Mouse (Mus musculus) heart, adult 8-10 months (tissue): ENCODE measurements at regions not wholly inside any gene's neighbourhood (a gene's known extent, or its start where the extent isn't known, plus 50 kb on each side); places are given as distances from the start of the nearest gene placed in this dataset.

Experiments
- DNase-seq: peaks from one replicate; pipeline ENCODE4 v3.0.0; 2022; ENCODE audit warnings: low spot score

- no peak for DNase-seq
Observed at GRCm38 (mm10) chr11:64369516-64369915, 65.6 kb upstream of the Hs3st3a1 start.

GRCm38 (mm10) chr11:64335456-64335855, 99.7 kb upstream of the Hs3st3a1 start:
- DNase-seq = no peak

DNA sequence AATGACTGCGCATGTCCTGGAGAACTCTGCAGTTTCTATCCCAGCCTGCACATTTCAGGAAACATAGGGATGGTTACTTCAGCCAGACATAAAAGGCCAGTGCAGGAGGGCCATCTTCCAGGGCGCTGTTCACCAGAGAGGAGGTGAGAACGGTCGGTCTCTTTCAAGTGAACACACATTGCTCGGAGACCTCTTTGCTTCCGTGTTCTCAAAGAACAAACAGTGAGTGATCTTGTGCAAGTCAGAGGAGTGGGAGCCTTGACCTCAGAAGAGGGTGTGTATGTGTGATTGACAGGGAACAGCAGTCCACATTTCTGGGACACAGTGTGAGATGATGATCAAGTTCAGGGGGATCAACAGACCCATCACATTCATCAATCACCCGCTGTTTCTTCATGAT, 102.7 kb upstream of the Hs3st3a1 start:
- DNase-seq = no peak

DNA sequence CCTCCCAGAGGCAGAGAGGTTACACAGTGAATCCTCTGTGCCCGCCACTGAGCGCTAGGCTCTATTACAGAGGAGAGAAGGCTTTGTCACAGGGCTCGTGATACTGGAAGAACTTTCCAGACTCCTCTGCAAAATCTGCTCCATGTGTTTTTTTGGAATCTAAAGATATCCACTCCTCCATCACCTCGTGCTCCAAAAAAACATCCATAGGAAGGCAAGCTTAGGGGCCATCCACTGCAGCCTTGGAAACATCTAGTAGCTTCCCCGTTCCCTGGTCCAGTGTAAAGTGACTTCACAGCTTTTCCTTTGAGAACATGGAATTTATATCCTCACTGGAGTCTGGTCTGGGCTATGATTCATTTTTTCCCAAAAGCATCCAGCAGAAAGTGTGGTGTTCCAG, 103.3 kb upstream of the Hs3st3a1 start:
- no peak for DNase-seq

DNA sequence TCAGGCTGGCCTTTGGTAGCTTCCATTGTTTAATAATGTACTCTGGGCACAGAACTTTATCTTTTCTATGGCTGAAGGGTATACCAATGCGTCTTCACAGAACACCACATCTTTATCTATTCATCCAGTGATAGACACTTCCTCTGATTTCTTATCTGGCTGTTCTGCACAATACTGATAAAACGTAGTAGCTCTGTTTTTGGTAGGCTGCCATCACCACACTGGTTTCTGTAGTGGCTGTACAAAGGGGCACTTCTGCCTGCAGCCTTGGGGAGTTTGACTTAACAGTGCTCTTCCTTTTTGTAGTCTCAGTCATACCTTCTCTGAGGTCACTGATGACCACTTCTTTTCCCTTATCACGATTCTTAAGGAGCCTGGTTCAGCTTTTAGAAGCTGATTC, 106.0 kb upstream of the Hs3st3a1 start:
- no peak for DNase-seq

GRCm38 (mm10) chr11:64327771-64328170, 107.4 kb upstream of the Hs3st3a1 start:
- DNase-seq = no peak

DNA sequence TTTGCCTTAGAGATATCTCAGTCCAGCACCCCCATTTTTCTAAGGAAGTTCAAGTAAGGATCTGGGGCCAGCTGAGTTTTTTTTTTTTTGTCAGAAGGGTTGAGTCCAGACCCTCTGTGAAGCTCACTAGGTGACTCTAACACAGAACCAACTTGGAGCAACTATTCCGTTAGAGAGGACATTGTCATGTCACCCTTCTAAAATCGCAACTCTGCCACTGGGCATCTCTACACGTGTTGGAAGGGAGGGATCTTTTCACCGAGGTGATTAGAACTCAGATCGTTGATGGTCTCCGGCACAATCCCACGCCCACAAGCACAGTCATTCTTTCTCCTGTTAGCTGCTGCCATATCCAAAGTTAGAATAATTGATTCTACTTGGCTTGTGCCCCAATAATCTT, 108.5 kb upstream of the Hs3st3a1 start:
- DNase-seq = no peak

DNA sequence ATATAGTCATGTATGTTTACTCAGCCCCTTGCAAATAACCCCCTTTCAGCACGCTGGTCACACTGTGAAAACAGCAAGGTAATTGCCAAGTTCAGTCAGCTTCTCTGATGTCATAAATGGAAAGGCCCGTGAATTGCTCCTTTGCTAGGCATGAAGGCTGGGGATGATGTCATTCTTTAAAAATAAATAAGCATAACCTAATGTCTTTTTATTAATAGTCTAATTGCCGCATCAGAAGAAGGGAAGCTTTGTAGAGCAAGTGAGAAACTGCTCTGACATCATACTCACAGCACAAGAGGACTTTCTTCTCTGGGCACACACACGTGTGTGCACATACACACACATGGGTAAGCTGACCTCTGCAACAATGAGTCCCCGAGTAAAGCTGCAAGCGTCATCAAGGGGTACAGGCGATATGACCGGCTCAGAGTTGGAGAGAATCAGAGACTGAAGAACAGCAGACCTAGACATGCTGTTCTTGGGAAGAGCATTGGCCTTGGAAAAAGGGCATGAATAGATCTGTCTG, 113.2 kb upstream of the Hs3st3a1 start:
- no peak for DNase-seq

- no peak for DNase-seq
Observed at GRCm38 (mm10) chr11:64317458-64317857, 117.7 kb upstream of the Hs3st3a1 start.

GRCm38 (mm10) chr11:64314997-64315396, 120.1 kb upstream of the Hs3st3a1 start:
- DNase-seq = no peak

DNA sequence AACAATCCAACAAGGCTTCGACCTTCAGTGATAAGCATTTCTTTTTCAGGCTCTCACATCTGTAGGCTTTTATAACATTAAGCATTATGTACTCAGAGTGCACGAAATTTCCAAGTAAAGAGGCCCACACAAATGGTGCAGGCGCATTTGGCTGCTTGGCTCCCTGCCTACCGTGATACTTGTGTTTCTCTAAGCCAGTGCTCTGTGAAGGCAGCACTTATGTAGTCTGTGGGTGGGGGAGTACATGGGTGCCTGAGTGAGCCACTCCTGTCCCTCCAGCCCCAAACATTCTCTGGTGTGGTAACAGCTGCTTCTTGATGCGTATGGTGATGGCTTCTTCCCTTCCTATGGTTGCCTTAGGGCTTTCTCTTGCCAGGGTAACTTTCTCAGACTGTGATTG, 121.9 kb upstream of the Hs3st3a1 start:
- DNase-seq = no peak

DNA sequence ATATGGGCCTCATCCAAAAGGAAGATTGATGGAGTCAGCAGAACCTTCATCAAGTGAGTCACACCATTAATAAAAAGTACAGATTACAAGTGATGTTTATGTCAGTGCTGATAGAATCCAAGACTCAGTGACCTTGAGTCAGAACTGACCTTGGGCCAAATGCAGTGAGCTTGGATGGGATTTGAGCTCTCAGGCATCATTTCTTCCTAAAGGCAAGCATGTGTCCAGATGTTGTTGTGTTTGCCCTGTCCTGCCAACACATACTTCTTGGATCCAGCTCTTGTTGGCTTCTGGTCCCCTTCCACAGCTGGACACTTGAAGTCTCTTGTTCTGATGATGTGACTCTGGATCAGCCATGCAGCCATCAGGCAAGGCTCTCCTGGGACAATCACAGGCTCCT, 125.3 kb upstream of the Hs3st3a1 start:
- DNase-seq = no peak

- no peak for DNase-seq
Observed at GRCm38 (mm10) chr11:64297825-64298224, 137.3 kb upstream of the Hs3st3a1 start.

- no peak for DNase-seq
Observed at GRCm38 (mm10) chr11:64288236-64288635, 146.9 kb upstream of the Hs3st3a1 start.

- DNase-seq = no peak
Observed at GRCm38 (mm10) chr11:64287499-64287898, 147.6 kb upstream of the Hs3st3a1 start.

DNA sequence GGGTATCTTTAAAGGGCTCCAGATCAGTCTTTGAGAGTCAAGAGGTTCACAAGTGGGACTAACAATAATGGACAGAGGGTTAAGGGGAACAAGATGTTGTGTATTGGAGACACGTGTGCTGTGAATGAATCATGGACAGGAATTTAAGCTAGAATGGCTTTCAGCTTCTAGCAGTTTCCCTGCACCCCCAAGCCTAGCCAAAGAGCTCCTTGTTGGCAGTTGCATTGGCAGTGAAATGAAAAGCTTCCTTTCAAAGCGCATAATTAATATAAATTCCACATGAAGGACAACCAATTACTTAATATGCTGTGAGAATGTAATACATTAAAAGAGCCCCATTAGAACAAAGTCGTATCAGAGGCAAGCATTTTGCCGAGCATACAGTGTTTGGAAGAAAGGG, 153.4 kb upstream of the Hs3st3a1 start:
- no peak for DNase-seq

GRCm38 (mm10) chr11:64278259-64279003, 156.7 kb upstream of the Hs3st3a1 start:
- no peak for DNase-seq

GRCm38 (mm10) chr11:64273726-64274125, 161.4 kb upstream of the Hs3st3a1 start:
- DNase-seq = no peak

GRCm38 (mm10) chr11:64273214-64273613, 161.9 kb upstream of the Hs3st3a1 start:
- DNase-seq = no peak

DNA sequence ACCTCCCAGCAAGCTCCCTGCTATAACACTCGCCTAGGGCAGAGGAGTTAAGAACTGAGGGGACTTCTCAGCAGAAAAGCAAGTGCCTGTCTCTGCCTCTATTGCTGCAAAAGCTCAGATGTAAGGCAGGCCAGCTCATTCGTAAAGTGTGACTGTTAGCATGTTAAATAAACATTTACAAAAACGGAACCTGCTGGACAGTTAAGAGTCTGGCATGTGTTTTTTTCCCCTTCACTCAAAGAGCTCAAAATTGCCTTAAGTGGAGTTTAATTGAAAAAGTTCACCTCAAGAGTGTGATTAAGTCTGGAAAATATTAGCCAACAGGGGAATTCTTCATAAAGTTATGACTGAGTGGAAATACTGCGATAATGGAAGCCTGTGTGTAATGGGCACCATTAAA, 167.0 kb upstream of the Hs3st3a1 start:
- no peak for DNase-seq

DNA sequence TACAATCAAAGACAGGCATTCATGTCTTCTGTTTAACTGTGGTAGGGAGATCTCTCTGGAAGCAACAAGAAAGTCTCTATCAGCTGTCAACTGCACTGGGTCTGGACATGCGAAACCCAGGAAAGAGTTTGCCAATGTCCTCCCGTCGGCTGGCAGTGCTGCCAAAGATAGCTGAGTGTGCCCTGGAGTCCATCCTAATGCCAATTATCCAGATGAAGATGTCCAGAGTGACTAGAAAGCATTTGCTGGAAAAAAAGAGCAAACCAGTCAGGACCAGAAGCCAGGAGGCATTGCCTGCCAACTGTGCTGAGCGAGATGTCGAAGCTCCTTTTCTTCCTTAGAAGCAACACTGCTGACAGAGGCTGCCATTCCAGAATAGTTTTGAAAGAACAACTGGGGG, 167.6 kb upstream of the Hs3st3a1 start:
- DNase-seq = no peak

DNA sequence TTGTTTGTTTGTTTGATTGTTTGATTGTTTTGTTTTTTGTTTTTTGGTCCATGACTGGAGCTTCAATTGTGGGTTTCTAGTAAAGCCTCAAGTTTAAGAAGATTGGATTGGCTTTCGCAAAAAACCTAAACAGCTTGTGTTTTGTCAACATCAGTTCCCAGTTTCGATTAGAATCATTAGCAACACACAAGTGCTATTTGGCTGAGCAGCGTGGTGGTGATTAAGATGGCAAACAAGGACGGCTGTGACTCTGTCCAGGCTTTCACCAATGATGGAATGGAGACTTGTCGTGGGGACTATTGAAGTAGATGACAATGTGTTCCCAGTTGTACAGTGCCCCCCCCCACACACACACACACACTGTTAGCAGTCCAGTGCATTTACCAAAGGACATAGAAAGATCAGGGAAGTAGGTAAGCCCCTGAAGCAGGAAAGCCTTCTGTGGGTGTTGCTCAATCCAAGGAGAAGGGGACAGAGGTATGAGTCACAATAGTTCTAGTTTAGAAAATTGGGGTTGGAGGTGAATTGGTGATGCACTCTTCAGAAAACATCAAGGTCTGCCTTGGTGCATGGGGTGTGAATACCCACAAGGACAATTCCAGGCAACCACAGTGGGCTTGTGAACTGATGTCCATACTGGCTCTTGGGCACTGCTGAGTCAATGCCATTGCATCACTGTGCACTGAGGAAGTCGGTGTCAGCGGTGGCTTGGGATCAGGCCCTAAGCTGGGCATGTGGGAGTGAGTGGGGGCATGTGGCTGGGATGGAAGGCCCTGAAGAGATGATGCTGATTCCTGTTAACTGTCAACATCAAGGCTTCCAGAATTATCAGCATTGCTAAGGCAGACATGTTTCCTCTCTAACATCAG, 174.5 kb upstream of the Cox10 start:
- no peak for DNase-seq

DNA sequence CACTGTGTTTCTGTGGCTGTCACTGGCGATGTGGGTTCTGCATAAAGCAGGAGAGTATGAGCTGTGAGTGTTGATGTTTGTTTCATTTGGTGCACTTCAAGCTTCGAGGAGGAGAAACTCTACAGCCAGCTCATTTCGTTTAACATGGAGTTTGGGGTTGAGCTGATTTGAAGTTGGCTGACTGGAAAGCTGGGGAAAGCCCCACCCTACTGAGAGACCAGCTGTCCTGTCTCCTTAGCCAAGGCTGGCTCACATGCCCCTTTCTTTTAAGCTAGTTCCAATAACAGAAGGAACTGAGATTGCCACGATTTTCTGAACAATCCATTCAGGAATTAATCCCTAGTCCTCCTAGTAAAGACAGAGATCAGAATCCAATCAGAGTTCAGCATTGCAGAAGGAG, 157.6 kb upstream of the Cox10 start:
- DNase-seq = no peak
